Mouse (Mus musculus) 3134 (cell line): ENCODE data around the gene Lrmda.

Source experiments
- DNase-seq: peaks from one replicate; pipeline ENCODE4 v3.0.0-alpha.2; 2011; ENCODE audit warnings: low spot score; ENCODE audit not compliant: insufficient read length; ENCODE audit errors: extremely low read depth

Lrmda gene

DNA sequence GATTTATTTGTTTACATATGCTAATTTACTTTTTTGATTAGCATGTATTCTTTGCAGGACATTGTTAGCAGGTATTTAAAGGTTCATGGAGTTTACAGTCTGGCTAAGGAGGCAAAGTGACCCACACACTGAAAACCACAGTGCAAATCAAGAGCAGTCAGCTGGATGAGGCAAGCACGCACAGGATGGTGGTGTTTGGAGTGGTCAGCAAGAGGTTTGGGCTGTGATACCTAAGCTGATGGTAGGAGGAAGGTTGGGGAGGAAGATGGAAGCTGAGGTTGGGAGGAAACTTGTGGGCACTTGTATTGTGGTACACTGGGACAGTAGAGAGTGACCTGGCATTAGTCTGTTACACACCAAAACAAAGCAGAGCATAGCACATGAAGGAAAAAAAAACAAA is 191.1 kb downstream of the Lrmda start:
- no peak for DNase-seq

- DNase-seq = no peak
Observed at GRCm38 (mm10) chr14:22218183-22218582, 198.7 kb downstream of the Lrmda start.

DNA sequence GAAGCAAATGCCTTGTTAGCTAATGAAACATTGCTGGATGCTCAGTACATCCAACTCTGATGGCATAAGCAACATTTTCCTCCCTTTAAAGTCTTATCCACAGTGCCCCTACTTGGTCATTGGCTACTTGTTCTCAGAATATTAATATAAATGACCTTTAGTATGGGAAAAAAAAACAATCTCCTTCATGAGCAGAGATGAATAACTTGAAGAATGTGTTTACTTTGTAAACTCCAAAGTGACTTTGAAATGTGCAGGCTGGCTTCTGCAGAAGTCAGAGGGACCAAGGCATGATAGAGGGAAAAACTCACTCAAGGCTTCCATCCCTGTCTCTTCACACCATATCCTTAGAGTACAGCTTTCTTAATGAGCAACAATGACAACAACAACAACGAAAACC is 202.5 kb downstream of the Lrmda start:
- no peak for DNase-seq

DNA sequence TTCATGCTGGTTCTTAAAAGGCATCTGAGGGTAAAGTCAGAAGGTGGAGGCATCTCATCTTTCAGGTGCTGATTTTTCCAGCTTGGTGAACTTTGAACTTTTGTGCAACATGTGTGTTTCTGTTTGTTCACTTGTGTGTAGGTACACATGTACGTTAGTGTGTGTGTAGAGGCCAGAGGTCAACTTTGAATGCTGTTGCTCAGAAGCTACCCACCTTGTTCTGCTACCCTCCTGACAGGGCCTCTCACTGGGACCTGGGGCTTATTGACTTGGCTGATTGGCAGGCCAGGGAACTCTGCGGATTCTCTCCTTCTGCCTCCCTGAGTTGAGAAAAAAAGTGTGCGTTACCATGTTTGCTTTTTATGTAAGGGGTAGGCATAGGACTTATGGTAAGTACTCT is 203.1 kb downstream of the Lrmda start:
- no peak for DNase-seq

DNA sequence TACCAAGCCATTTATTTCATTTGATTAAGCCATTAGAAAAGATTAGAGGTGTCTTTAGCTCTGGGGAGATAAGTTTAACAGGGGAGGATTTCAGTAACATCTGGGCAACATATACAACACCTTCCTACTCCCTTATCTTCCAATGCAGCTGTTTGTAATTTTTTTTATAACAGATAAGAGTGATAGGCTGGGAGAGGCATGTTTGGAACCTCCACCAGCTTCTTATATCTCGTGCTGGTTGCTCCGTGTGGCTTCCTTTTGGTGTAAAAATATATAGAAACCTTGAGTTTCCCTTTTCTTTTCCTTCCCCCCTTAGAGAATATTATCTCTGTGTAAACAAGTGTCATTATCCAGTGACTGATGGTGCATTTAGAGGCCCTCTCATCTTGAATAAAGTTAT is 206.7 kb downstream of the Lrmda start:
- DNase-seq = no peak

GRCm38 (mm10) chr14:22228253-22228968 is 208.9 kb downstream of the Lrmda start:
- no peak for DNase-seq

GRCm38 (mm10) chr14:22240315-22240714 is 220.8 kb downstream of the Lrmda start:
- DNase-seq = no peak

- no peak for DNase-seq
Observed at GRCm38 (mm10) chr14:22255458-22255857, 235.9 kb downstream of the Lrmda start.

DNA sequence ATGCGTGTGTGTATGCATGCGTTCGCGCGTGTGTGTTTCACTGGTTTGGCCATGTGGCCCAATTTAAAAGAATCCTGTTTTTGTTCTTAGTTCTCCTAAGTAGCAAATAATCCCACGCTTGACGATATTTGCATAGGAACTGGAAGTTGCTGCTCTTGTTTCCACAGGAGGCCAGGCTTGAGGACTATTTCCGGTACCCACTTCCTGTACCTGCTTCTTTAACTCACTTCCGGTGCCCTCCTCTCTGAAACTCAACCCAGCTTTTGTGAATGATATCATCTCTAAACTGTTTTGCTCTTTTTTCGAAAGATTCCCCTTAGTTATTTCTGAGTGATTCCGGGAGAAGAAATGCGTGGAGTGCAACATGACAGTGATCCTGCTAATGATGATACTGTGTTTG is 236.8 kb downstream of the Lrmda start:
- DNase-seq = no peak

GRCm38 (mm10) chr14:22259376-22260032 is 240.0 kb downstream of the Lrmda start:
- no peak for DNase-seq

- no peak for DNase-seq
Observed at GRCm38 (mm10) chr14:22260033-22260419, 240.5 kb downstream of the Lrmda start.

DNA sequence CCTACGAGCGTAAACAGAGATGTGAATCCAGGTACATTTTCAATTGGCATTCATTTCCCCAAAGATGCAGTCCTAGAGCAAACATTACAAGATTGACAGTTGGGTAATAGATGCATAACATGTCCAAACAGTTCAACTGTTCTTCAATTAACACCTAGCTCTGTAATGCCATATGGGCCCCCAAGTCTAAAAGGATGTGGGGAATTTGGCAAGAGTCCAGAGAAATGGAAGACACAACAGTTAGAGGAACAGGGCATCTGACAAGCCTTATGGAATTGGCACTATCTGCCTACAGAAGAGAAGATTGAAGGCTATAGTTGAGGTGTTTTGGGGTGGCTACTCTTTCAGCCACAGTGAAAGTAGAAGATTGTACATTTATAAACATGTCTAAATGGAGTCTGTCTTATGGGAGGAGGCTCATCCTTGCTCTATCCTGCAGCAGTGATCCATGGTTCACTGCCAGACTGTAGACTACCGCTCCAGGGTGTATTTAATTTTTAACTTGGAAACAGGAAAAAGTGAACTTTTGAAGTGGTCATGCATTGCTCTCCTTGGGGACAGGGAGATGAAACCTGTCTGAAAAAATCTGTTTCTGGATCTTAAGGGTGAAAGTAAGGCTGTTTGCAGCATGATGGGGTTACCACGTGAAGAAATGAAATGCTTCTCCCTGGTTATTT is 245.9 kb downstream of the Lrmda start:
- DNase-seq = no peak

DNA sequence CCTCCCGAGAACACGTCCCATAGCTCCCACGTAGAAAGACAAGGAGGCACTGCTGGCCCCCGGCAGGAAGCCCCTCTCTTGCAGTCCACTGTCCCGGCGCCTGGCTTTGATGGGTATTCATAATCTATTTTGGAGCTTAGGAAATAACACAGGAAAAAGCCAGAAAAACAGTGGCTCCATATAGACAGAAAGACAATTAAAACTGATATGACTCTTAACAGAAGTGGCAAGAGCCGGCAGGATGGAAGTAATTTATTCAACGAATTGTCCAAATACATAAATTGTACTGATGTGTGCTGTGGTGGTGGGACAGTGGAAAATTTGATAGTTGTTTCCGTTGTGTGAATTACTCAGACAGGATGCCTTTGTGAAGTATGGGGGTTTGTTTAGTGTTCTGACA is 250.3 kb downstream of the Lrmda start:
- no peak for DNase-seq

DNA sequence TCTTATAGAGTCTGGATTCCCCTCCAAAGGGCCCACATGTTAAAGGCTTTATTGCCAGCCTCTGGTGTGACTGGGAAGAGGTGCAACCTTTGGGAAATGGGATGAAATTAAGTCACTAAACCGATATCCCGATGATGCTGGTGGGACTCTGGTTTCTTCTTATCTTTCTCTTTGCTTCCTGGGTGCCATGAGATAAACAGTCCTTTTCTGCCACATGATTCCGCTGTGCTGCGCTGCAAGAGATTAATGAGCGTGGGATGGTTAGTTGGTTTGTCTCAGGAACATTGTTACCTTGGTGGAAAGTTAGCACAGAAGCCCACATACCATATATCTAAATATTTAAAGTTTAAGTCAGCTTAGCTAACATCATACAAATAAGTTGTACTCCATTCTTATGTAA is 258.5 kb downstream of the Lrmda start:
- no peak for DNase-seq

- DNase-seq = no peak
Observed at GRCm38 (mm10) chr14:22279591-22279990, 260.1 kb downstream of the Lrmda start.

DNA sequence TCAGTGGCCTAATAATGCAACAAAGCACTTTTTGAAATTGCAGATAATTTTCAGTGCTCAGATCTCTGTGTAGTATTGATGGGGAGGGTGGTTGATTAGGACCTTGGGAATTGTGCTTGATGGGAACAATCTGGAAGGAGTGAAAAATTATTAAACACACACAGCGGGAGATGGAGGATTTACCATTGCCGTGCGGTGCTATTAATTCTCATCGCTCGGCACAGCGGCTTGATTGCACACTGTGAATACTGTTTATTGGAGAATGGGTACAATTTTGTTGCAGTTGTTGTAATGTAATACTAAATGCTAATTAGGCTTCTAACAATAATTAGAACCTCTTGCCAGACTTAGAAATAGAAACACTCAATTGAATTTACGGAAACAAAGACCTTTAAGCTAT is 262.1 kb downstream of the Lrmda start:
- no peak for DNase-seq

GRCm38 (mm10) chr14:22282847-22283246 is 263.3 kb downstream of the Lrmda start:
- no peak for DNase-seq

- DNase-seq = no peak
Observed at GRCm38 (mm10) chr14:22283722-22284121, 264.2 kb downstream of the Lrmda start.

DNA sequence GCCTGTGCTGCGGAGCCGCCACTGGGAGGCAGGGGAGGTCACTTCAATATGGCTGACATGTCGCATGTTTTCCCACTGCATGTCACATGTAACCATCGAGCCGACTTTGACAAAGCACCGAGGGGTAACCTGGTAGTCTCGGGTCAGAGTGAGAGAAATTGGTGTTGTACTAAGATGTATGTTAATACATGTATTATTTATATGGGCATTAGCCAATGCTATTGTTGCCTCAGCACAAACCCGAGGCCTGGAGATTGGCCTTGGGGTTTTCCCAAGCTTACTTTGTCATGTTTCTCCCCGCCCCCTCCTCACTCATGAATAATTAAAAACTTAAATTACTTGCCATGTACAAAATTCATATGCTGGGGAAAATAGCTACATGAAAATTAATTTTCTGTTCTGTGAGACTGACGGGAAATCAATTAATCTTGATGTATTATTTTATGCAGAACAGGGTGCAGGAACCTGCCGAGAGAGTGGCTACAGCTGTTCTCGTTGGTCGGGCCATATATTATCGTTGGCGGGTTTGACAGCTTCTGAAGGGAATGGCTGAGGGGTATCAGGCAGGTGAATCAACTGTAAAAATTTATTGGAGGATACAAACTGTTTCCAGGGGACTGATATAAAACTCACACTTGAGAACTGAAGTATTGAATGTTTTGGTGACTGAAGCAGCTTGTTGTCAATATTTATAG is 265.5 kb downstream of the Lrmda start:
- no peak for DNase-seq

- no peak for DNase-seq
Observed at GRCm38 (mm10) chr14:22285826-22286225, 266.3 kb downstream of the Lrmda start.

- DNase-seq = no peak
Observed at GRCm38 (mm10) chr14:22288179-22288578, 268.7 kb downstream of the Lrmda start.
